Mouse (Mus musculus) central nervous system, embryonic 11.5 days (tissue): ENCODE data around the gene Mup6. TPM values are rescaled to one million over a fixed set of nuclear protein-coding genes. Genes with fewer than 3 reads are reported as not detected.

Source experiments
- polyA plus RNA-seq: library from polyadenylated mRNA; depleted of rRNA; stranded (reverse); fragments of >200 nt; gene quantifications from 2 replicates; pipeline ENCODE4 v1.2.3, GENCODE M21; 2012; rRNA removed

The Mup6 gene
- polyA plus RNA-seq, result not detected in 2 replicates

DNA sequence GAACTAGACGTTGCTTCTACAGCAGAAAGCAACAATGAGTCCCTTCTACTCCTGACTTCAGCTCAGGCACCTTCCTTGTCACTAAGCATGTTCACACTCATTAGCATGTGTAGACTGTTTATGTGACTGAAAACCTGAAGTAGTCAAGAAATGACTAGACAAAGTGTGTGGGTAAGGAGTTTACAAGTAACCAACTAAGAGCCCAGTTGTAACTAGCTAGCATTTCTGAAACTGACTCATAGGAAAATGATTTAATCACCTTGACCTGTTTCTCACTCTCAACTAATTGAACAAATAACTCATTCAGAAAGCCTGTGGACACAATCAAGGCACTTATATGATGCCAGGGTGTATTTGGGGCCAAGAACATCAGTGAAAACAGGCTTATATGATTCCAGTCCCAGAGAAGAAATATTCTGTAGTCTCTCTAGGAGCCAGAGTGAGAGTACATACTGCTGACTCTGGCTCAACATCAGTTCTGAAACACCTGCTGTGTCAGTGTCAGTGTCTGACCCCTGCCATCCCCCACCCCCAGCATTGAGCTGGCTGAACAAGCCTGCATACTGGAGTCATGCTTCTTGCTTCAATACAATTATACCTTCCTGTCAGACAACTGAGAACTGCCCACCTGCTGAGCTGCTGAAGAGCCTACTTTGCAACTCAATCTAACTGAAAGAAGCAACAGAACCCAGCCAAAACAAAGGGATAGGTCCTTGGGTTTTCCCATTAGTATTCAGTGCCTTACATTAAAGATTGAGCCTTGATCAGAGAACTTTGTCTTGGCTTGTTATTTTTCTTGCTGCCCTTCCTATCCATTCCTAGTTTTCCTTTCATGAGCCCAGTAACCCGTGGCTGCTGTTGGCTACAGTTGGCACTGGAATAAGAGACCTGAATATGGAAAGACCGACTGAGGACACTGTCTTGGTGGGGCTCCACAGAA lies at the start of gene Mup6:
TSS of gene Mup6 (plus strand) at position 890 of the 940 bp plus-strand sequence.

DNA sequence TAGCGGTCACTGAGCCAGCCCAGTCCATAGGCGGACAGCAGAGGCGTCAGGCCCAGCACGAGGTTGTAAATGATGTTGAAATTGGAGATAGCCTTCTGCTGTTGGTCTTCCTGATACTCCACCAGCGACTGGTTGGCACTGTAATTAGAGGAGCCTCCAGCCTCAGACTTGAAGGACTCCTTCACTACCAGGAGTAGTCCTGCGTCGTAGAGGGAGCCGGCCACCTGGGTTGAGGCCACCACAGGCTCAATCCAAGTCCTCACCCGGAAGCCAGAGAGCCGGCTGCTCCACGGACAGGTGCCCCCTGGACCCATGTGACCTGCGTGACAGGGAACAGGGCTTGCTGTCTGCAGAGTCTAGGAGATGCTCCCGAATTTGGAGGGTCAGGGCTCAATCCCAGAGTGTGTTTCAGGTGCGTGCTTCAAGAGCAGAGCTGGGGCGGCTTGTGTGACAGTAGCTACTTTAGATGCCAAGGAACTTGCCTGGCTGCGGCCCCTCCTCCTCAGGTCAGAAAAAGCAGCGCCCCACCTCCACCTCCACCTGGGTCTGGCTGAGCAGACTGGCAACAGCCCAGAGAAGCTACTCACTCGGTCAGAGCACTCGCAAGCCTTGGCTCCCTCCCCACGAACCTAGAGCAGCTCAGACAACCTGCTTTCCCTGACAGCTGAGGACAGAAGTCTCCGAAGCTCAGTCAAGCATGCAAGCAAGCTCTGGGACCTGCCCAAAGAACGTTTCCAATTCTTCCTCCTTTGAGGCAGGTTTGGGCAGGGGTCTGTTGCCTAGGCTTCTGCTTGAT lies 49.3 kb upstream of the Mup6 start, which contains the start of gene Slc46a2:
TSS of gene Slc46a2 (minus strand) at position 449 of the 796 bp plus-strand sequence.

DNA sequence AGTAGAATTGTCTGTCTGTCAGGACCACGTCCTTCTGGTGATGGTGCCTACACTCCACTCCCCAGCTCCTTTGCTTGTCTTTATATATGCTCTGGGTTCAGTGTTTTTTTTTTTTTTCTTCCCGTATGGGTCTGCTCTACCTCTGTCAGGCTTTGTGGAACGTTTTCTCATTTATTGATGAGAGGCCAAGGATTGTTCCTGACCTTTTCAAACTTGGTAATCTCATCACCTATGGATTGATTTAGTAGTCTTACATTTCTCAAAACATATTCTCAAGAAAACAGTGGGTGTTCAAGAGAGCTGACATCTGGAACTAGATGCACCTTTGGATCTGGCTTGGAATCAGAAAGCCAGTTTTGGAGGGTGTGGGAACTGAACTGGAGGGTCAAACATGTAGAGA lies 3.5 kb upstream of the Mup6 start, which contains the start of gene Mup4:
TSS of gene Mup4 (minus strand) at position 101 of the 400 bp plus-strand sequence.

Other genes with a start within 250 kb of the Mup6 start
- gene Inip, start 162.7 kb upstream of the Mup6 start, polyA plus RNA-seq, result 34.3 and 39.9 TPM in 2 replicates
- 8.8 and 8.9 TPM in 2 replicates for gene Snx30, start 158.5 kb upstream of the Mup6 start, polyA plus RNA-seq
- gene Slc46a2, start 49.2 kb upstream of the Mup6 start, polyA plus RNA-seq, result not detected in 2 replicates
- not detected in 2 replicates for gene Mup4, start 3.6 kb upstream of the Mup6 start, polyA plus RNA-seq
- gene Mup7, start 106.2 kb downstream of the Mup6 start, polyA plus RNA-seq, result not detected in 2 replicates
- gene Mup2, start 190.0 kb downstream of the Mup6 start, polyA plus RNA-seq, result not detected in 2 replicates